Mouse (Mus musculus): Measurements from ENCODE around the gene Rab27a.

Rab27a gene

DNA sequence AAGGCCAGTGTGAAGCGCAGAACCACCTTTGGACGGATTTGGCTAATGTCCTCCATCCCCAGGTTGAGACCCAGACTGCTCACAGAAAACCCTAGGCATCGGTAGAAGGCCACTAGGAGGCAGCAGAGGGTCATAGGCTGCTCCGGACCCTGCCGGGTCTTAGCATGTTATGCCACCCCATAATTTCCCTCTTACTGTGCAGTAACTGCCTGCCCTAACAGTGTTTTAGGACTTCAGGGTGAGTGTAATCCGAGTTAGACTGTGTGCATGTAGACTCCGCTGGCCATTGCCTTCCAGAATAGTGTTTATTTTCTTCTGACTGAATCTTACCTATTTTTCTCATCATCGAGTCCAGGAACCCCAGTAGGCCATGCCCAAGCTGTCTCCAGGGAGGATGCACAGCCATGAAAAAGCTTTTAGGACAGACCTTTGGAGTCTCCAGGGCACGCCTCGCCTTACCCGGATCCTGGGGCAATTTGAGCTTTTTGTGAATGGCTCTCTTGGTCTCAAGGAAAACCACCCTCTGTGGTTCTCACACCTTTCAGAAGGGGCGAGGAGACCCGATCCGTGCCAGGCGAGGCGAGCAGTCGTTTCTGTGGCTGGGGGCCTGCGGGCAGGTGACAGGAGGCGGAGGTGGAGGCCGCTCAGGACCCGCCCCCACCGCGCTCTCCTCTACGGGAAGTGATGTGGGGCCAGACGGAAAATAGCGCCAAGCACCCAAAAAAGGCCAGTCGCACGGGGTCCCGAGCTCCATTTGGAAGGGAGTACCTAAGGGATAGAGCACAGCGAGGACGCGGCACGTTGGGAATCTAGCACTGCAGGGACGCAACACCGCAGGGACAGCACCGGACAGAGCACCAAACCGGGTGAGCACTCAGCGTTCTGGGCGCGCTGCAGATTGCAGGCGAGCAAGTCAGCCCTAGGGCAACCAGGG is at the start of gene Rab27a:
Gene Rab27a, plus strand, starts transcription at position 709 of the 934 bp plus-strand sequence.
- peak; percentile 76 for DNase-seq (ENCODE audit: extremely low spot score, low read depth, low spot score)

DNA sequence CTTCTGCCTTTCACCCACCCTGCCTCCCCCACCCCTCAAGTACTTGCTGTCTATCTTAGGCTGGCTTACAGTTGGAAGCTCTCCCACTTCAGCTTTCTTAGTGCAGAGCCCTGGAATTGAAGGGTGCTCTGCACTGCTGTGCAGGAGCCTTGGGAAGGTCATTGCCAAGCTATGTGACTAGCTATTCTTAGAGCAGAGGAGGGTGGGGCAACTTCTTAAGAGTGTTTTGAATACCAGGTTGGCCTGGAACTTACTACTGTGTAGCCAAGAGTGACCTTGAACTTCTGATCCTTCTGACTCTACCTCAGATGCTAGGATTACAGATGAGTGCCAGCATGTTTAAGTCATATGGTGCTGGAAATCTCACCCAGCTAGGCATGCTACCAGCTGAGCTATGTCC is 48.5 kb upstream of the Rab27a start:
- no peak for DNase-seq (ENCODE audit: extremely low spot score, low read depth, low spot score)

DNA sequence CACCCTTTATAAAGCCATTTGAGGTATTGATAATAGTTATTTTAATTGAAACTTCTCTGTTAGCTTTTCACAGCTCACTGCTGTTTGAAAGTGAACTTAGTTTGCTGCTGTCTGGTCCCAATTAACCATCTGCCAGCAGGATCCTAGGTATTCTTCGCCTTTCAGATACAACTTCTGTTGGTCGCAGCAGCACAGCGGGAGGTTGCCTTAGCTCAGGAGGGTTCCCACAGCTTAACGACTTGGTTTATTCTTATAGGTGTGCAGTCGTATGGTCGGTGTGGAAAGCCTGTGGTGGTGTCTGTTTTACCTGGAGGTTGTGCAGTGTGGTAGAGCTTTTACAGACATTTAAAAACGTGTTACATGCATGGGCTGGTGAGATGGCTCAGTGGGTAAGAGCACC is 47.8 kb upstream of the Rab27a start:
- DNase-seq (ENCODE audit: extremely low spot score, low read depth, low spot score) = no peak

DNA sequence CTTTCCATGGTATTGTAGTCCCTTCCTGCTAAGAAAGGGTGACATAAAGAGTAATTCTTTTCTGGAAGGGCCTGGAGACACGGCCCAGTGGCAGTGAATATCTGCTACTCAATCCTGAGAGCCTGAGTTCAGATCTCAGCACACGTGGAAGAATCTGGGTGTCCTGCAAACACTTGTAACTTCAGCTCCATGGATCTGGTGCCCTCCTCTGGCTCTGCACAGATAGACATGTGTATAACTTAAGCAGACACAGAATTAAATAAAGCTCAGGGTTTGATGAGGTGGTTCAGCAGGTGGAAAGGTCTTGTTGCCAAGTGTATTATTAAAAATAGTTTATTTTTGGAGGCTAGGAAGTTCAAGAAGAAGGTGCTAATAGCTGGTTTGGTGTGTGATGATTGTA is 44.2 kb upstream of the Rab27a start:
- DNase-seq (ENCODE audit: extremely low spot score, low read depth, low spot score) = no peak

DNA sequence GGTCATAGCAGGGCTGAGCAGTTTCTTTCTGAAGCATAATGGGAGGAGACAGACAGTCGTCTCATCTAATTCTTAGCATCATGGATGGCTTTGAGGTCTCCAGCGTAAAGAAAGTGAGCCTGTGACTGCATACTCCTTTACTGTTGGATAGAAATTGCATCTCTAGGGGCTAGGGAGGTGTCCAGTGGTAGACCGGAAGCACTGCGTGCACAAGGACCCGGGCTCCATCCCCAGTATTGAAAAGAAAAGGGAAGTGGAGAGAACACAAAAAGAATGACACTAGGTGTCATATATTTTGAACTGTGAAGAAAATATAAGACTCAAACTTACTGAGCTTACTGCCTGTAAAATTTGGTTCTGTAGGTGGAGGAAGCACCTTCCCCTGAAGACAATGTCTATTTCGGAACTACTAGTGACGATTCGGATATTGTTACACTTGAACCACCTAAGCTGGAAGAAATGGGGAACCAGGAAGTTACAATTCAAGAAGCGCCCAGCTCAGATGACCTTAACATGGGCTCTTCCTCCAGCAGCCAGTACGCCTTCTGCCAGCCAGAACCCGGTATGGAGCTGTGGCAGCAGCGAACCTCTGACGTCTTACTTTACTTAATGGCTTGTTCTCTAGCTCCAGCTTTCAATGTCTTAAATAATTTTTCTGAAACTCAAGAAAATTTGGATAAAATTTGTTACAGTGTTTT is 43.2 kb upstream of the Rab27a start:
- no peak for DNase-seq (ENCODE audit: extremely low spot score, low read depth, low spot score)

DNA sequence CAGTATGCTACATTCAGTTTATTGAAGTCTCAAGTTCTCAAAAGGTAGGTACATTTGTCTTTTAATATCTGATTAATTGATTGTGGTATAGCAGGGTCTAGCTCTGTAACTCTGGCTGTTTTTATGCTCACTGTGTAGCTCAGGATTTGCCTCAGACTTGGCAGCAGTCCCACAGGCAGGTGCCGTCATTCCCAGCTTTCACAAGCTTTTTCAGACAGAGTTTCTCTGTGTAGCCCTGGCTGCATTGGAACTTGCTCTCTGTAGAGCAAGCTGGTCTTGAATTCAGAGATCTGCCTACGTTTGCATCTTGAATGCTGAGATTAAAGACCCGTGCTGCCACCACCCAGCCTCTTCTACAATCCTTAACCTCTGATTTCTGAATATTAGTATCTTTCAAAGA is 42.5 kb upstream of the Rab27a start:
- no peak for DNase-seq (ENCODE audit: extremely low spot score, low read depth, low spot score)

DNA sequence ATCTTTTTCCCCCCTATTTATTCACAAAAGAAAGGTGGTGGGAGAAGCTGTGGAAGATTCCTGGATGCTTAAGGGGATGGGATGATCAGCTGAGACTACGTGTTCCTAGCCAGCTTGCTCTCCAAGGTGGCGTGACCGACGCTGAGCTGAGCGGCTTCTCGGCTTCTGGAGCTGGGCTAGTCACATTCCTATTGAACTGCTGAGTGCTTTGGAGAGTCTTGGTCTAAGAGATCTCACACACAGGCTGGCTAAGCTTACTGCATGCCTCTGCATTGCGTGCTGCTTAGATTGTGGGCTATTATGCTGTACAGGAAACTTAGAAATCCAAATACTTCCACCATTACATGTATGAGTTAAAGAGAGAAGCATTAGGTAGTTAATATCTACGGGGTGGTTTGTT is 40.6 kb upstream of the Rab27a start:
- no peak for DNase-seq (ENCODE audit: extremely low spot score, low read depth, low spot score)

DNA sequence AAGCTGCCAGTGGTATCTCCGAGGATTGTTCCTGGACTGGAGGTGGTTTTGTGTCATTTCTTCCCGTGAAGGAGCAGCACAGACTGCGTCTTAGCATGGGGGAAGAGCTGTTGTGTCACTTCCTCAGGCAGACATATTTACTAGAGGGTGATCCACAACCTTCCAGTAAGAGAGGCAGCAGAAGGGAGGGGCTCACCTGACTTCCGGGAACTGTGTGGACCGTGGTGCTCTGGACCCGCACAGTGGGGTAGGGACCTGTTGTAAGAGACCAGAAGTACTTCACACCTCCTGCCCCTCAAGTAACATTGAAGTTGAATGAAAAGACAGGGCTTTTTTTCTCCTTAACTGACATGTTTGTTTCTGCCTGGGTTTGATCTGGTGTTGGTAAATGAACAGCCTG is 39.5 kb upstream of the Rab27a start:
- no peak for DNase-seq (ENCODE audit: extremely low spot score, low read depth, low spot score)

DNA sequence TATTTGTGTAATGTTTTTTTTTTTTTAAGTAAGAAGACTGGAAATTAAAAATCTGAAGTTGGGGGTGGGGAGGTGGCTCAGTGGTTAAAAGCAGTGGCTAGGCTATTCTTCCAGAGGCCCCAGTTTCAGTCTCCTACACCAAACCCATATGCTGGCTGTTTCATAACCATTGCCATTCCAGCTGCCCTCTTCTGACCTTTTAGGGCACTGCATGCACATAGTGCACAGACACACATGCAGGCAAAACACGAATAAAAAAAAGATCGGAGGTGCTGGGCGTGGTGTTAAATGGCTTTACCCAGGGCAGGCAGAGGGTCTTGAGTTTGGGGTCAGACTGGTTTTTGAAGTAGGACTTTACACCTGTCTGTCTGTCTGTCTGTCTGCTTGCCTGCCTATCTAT is 38.5 kb upstream of the Rab27a start:
- DNase-seq (ENCODE audit: extremely low spot score, low read depth, low spot score) = no peak

DNA sequence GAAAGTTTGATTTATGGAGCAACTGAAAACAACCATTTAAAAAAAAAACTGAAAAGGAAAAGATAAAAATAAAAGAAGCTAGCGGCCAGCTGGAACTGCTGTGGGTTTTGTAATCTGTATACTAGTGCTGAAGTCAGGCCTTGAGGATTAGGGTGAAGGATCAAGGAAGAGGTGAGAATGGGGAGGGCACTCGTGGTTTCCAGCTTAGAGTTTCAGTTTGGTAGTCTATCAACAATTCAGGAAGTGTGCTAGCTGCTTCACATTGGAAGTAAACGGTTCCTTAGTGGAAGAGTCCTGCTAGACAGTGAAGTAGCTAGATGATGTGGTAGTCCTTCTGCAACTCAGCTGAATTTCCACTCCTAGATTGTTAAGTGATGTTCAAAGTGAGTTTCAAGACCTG is 36.3 kb upstream of the Rab27a start:
- DNase-seq (ENCODE audit: extremely low spot score, low read depth, low spot score) = no peak

DNA sequence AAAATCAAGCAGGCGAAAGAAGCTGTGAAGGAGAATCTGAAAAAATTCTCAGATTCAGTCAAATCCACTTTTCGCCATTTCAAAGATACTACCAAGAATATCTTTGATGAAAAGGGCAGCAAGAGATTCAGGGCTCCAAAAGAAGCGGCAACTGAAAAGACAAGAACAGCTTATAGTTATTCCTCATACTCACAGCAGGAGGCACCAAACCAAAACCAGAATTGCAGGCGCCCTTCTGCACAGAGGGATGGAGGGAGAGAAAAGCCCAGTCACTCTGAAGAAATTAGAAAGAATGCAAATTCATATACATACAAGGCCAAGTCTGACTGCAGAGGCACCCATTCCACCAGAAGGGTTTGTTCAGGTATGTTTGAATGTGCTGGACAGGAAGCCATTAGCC is 32.0 kb upstream of the Rab27a start:
- DNase-seq (ENCODE audit: extremely low spot score, low read depth, low spot score) = no peak

DNA sequence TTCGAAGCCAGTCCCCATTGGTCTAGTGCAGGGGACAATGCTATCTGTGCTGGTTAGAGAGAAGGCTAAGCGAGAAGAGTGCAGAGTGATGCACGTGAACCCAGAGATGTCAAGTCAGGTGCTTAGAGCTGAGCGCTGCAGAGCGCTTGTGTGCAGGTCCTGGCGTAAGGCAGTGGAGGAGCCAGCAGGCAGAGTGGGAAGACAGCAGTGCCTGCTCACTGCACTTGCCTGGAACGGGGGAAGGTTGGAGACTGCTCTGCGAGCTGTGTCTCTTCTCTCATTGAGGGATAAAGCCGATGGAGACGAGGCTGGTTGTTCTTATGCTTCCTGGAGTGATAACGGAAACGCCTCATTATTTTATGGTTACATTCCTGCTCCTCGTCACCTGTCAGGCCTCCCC is 29.9 kb upstream of the Rab27a start:
- no peak for DNase-seq (ENCODE audit: extremely low spot score, low read depth, low spot score)

DNA sequence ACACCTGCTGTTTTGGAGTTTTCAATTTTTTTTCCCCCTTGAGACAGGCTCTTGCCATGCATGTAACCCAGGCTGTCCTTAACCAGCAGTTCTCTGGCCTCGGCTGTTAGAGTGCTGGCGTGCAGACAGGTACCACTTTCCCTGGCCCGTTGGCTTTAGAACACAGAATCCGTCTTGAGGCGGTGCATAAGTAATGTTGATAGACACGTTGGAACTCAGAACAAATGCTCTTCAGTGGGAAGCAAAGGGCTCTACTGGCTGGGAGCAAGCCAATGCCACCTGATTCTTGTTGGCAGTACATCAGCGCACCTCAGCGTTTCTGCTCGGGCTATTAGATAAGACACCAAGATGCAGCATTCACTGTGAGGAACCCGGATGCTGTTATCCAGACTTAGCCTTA is 24.8 kb upstream of the Rab27a start:
- no peak for DNase-seq (ENCODE audit: extremely low spot score, low read depth, low spot score)

DNA sequence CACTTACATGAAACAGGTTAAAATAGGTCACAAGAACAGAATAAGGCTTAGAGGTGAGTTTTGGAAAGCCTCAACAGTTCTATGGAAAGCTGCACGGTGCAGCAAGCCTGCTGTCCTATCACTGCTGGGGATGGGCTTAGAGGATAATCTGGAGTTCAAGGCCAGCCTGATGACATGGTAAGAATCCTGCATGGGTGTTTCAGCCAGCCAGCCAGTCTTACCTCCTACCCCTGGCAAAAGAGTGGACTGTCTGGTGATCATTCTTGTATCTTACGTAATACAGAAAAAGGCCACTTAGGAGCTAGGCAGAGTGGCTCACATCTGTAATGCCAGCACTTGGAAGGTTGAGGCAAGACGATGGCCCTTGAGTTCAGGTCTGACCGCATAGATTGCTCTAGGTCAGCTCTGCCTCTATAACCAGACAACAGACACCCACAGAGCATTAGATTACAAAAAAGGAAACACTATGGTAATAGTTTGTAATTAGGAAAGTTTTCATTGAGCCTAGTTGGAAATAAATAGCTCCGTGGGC is 24.0 kb upstream of the Rab27a start:
- no peak for DNase-seq (ENCODE audit: extremely low spot score, low read depth, low spot score)

DNA sequence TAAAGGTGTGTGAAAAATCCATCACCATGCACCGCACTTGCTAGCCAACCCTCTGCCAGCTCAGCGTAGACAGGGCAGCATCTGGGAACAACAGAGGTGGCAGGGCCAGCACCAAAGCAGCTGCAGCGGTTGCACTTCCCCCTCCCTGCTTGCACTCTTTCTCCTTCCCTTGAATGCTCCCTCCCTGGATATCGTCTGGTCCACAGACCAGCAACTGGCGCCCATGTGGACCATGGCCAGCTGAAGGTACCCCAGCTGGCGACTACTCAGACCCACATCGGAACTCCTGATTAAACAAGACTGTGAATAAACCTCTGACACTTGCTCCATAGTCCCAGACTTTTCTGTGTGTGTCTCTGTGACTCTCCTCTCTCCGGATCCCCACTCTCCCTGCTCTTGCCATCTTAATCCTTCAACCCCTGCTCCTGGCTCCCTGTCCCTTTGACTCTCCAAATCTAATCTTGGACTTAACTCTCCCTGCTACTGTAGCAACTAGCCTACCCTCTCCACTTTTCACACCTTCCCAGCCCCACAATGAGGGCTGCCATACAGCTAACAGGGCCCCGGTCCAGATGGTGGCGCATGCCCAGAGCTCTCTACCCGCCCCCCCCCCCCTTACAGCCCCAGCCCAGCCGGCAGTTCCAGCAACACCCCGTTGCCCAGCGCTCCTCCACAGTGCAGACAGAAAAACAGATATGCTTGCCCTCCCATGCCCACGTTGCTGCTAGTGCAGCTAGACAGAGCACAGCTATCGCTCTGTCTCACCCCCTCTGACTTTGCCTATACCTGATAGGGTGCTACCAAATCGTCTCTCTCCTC is 18.6 kb upstream of the Rab27a start:
- DNase-seq (ENCODE audit: extremely low spot score, low read depth, low spot score) = no peak

DNA sequence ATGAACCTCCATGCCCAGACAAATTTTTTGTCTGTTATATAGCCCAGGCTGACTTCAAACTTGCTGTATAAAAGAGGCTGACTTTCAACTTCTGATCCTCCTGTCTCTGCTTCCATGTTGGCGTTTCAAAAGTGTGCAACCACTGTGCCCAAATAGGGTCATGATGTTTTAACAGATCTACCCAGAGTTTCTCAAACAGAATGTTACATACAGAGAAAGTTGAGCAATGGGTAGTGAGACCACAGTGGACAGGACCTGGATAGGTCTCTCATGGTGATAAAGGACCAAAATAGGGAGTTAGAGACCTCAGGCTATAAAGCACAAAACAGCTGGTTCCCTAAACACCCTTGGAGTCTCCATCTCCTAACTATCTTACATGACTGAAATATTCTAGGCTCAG is 14.2 kb upstream of the Rab27a start:
- no peak for DNase-seq (ENCODE audit: extremely low spot score, low read depth, low spot score)

DNA sequence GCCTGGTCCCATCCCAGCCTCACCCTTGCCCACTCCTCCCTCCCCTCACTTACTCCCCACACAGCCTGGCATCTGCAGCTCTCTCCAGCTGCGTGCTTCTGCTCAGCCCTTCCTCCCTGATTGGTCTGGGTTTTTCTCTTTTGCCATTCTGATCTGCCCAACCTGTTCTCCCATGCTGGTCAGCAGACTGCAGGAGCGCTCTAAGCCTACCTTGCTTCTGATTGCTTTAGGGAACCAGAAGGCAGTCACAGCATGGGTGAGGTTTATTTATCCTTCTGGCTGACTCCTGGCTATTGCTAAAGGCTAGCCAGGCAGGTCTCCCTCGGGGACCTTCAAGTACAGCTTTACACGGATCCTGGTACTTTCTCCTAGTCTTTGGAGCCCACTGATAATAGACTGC is 13.2 kb upstream of the Rab27a start:
- no peak for DNase-seq (ENCODE audit: extremely low spot score, low read depth, low spot score)

DNA sequence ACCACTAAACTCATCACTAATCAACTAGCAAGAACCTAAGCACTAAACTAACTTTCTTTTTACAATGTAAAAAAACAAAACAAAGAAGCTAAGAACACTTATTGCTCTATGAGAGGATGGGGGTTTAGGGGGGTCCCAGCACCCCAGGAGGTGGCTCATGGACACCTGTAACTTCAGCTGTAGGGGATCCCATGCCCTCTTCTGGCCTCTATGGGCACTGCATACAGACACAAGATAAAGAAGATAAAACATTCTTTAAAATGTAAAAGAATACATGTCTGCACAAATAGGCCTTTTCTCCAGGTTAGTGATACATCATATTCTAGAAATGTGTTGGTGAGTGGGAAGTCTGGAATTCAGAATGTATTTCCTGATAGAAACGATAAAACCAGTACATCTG is 11.2 kb upstream of the Rab27a start:
- DNase-seq (ENCODE audit: extremely low spot score, low read depth, low spot score) = no peak

DNA sequence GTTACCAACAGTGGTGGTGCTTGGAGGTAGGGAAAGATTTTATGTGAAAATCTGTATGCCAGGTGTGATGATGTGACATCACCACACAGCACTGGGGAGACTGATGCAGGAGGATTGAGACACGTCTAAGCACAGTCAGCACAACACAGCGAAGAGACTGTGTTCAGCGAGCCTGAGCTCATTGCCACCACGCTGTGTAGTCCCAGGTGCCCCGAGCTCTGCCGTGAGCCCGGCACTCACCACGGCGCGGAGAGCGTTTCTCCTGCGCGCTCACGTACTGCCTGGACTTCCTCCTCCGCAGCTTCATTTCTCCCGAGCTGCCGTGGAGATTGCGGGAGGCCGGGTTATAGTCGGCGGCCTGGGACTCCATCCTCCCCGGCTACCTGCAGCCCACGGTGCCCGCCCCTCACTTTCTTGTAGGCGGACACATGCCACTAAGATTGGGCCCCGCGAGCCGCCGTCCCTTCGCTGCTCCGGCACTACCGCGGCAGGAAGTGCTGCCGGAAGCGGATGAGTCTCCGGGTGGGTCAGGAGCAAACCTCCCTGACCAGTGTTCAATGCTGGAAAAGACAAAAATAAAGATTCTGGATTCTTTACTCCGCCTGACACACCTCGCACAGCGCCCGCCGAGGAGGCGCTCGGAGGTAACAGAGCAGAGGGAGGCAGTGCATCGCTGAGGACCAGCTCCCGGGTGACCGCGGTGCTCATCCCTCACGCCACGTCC is 5.3 kb upstream of the Rab27a start:
- DNase-seq (ENCODE audit: extremely low spot score, low read depth, low spot score) = no peak

DNA sequence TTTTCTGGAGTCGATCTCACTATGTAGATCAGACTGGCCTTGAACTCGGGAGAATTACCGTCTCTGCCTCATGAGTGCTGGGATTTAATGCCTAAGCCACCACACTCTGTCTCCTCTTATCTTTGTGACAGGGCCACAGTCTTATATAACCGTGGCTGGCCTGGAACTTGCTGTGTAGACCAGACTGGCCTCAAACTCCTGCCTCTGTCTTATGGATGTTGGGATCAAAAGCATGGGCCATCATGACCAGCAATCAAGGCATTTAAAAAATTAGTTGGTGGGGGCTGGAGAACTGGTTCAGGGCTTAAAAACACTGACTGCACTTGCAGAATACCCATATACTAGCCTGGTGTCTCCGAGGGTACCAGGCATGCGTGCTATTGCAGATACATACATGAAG is 4.6 kb upstream of the Rab27a start, which contains the start of gene Pigb:
Gene Pigb, minus strand, starts transcription at position 299 of the 400 bp plus-strand sequence.
- no peak for DNase-seq (ENCODE audit: extremely low spot score, low read depth, low spot score)

DNA sequence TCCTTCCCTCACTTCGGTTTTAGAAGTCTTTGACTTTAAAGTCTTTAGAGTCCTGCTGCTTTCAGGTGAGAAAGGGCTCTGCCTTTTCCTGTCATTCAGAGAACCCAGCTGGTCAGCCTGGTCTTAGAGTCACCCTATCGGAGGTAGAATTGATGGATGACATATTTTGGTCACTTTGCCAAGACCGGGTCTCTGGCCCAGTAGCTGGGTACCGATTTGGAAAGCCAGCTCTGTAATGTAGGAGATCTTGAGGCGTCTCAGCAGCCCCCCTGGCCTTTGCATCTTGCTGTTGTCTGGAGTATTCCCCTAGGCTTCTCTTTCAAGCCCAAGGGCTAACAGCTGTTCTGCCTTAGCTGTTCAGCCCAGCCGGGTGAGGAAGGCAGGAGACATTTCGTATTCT is 550 bp downstream of the Rab27a start:
- no peak for DNase-seq (ENCODE audit: extremely low spot score, low read depth, low spot score)
